In genomic region chr8:12430173-12430899, GRCm38 (mm10) we compare ENCODE assay signal across 9 mouse cellular contexts. TPM values are rescaled to one million over a fixed set of nuclear protein-coding genes. Genes with fewer than 3 reads are reported as not detected.
A peak's percentile ranks its signal among the peaks of the same experiment; 100 is the strongest.
DNase-seq lines count a peak whose midpoint lies in the region; ATAC-seq lines count a peak whose summit lies in the region.
"Had no signal": no experiment of that assay in that cellular context is flagged by ENCODE, and none has a peak within 500 bp of the region (broad histone marks: within the 10 kb centered on the region; RNA-seq: fewer than 3 reads in every experiment).

No protein-coding gene starts in this region.

- peak overlapping the region; percentile 61 for H3K9ac ChIP-seq in forebrain, embryonic 16.5 days (replicated peaks; ENCODE audit: low read depth, low read length)
- peak overlapping the region; percentile 54 for H3K9ac ChIP-seq in hindbrain, embryonic 16.5 days (ENCODE audit: low read depth, low read length)
- peak overlapping the region; percentile 82 for H3K9ac ChIP-seq in midbrain, embryonic 11.5 days (ENCODE audit: low read length)

- H3K4me2 ChIP-seq in forebrain, embryonic 16.5 days (ENCODE audit: low read length): peak overlapping the region; percentile 67
- peak overlapping the region; percentile 63 for H3K4me2 ChIP-seq in hindbrain, embryonic 16.5 days (ENCODE audit: low read length)
- H3K4me2 ChIP-seq in midbrain, embryonic 11.5 days: peak overlapping the region; percentile 89

- H3K4me3 ChIP-seq in forebrain, embryonic 16.5 days (replicated peaks; ENCODE audit: low read length): peak overlapping the region; percentile 40
- H3K4me3 ChIP-seq in hindbrain, embryonic 16.5 days (ENCODE audit: low read length): peak overlapping the region; percentile 36
- H3K4me3 ChIP-seq in midbrain, embryonic 11.5 days (ENCODE audit: low read depth, low read length): peak overlapping the region; percentile 45

- H3K4me1 ChIP-seq in forebrain, embryonic 16.5 days (replicated peaks; ENCODE audit: control insufficient read depth, insufficient read depth, low read length): peaks cover 63% of the 10 kb centered on the region
- peaks cover 20% of the 10 kb centered on the region for H3K4me1 ChIP-seq in hindbrain, embryonic 16.5 days (ENCODE audit: control insufficient read depth, insufficient read depth, low read depth, low read length)
- peaks cover 56% of the 10 kb centered on the region for H3K4me1 ChIP-seq in midbrain, embryonic 11.5 days (ENCODE audit: control insufficient read depth, insufficient read depth, low read length)

- DNase-seq in adrenal gland, postnatal 36 days: peak; percentile 9 to 18
- no peak for DNase-seq in adrenal gland, postnatal 25 days
- peak; percentile 6 to 11 for DNase-seq in cerebellum, adult 18-20 months
- DNase-seq in midbrain, embryonic 11.5 days (ENCODE audit: low spot score, missing footprints): peak; percentile 98
- DNase-seq in telencephalon, adult 2 months (ENCODE audit: low read depth, low spot score): peak; percentile 24
- no peak for DNase-seq in spleen, postnatal 10 days (ENCODE audit: low spot score in 2 of 2)

- peak overlapping the region; percentile 80 for H3K27ac ChIP-seq in forebrain, embryonic 16.5 days (ENCODE audit: low read length)
- peak overlapping the region; percentile 70 for H3K27ac ChIP-seq in hindbrain, embryonic 16.5 days (ENCODE audit: low read depth, low read length)
- H3K27ac ChIP-seq in midbrain, embryonic 11.5 days (ENCODE audit: low read depth, low read length): peak overlapping the region; percentile 96

- ATAC-seq in forebrain, embryonic 16.5 days: peak; percentile 86
- peak; percentile 90 for ATAC-seq in hindbrain, embryonic 16.5 days
- peak; percentile 79 for ATAC-seq in midbrain, embryonic 11.5 days (ENCODE audit: low FRiP score)

- under 1% methylated on average over 46 of the region's 46 CpGs for WGBS in forebrain, embryonic 16.5 days
- 2% methylated on average over 44 of the region's 46 CpGs for WGBS in hindbrain, embryonic 16.5 days
- WGBS in midbrain, embryonic 11.5 days: under 1% methylated on average over 46 of the region's 46 CpGs

- H3K9me3 ChIP-seq in forebrain, embryonic 16.5 days (ENCODE audit: control insufficient read depth, low read length): no peaks in the 10 kb centered on the region
- no peaks in the 10 kb centered on the region; the same call in 1 of the 2 replicates for H3K9me3 ChIP-seq in hindbrain, embryonic 16.5 days (ENCODE audit: control insufficient read depth, low read length)
- H3K9me3 ChIP-seq in midbrain, embryonic 11.5 days (ENCODE audit: control insufficient read depth, low read length): no peaks in the 10 kb centered on the region

- H3K27me3 ChIP-seq in forebrain, embryonic 16.5 days (replicated peaks; ENCODE audit: control insufficient read depth, insufficient read depth, low read length): no peaks in the 10 kb centered on the region
- H3K27me3 ChIP-seq in hindbrain, embryonic 16.5 days (replicated peaks; ENCODE audit: control insufficient read depth, insufficient read depth, low read length): peaks cover 56% of the 10 kb centered on the region
- peaks cover 17% of the 10 kb centered on the region for H3K27me3 ChIP-seq in midbrain, embryonic 11.5 days (ENCODE audit: control insufficient read depth, insufficient read depth, low read length)

- H3K36me3 ChIP-seq in forebrain, embryonic 16.5 days (ENCODE audit: control insufficient read depth, insufficient read depth): peaks cover 2% of the 10 kb centered on the region; the same call in 1 of the 2 replicates
- H3K36me3 ChIP-seq in hindbrain, embryonic 16.5 days (ENCODE audit: control insufficient read depth, insufficient read depth, low read length): no peaks in the 10 kb centered on the region
- H3K36me3 ChIP-seq in midbrain, embryonic 11.5 days (ENCODE audit: control insufficient read depth, insufficient read depth, low read length): no peaks in the 10 kb centered on the region

RNA-seq across cellular contexts. Expression of gene Sox1, which starts 35.2 kb away (rescaled TPM):
- not detected for total RNA-seq in adrenal gland, postnatal 36 days (2021)
- total RNA-seq in adrenal gland, postnatal 25 days (2021): not detected in 2 replicates
- polyA plus RNA-seq in forebrain, embryonic 16.5 days (2015; fragmentation: Nextera tagmentation; extraction: Ambion mirVana): 4.4 and 4.5 TPM in 2 replicates
- 1.2 and 1.4 TPM in 2 replicates for polyA plus RNA-seq in hindbrain, embryonic 16.5 days (2015; fragmentation: Nextera tagmentation; extraction: Ambion mirVana)
- 8.2 and 8.7 TPM in 2 replicates for polyA plus RNA-seq in midbrain, embryonic 11.5 days (2014; fragmentation: Nextera tagmentation; extraction: Ambion mirVana)
- polyA plus RNA-seq: lung, embryonic 16.5 days had no signal

Comparison
In these comparisons a context has a peak if more than half of its experiments do, and no peak if none do; other contexts are left out.
1. DNase-seq: peak in adrenal gland, postnatal 36 days (2 of 2), cerebellum, adult 18-20 months (2 of 2), midbrain, embryonic 11.5 days (single experiment) and telencephalon, adult 2 months (single experiment); none in adrenal gland, postnatal 25 days (single experiment) and spleen, postnatal 10 days (0 of 2).
2. Peak in every context shown above with its lines, with median percentiles within 50 percentile points of each other: ATAC-seq, H3K27ac ChIP-seq, H3K4me2 ChIP-seq, H3K4me3 ChIP-seq and H3K9ac ChIP-seq.